Mouse (Mus musculus) A20 (cell line): Measurements from ENCODE around the gene Dmac2.

Experiments used
- DNase-seq: peaks from one replicate; pipeline ENCODE4 v3.0.0-alpha.2; 2011; ENCODE audit warnings: low read depth, low spot score

Gene Dmac2

GRCm38 (mm10) chr7:25615706-25616011, 3.6 kb upstream of the Dmac2 start, which contains the start of gene Erich4:
Gene Erich4 (minus strand): TSS chr7:25615892.
- DNase-seq, result no peak

- no peak for DNase-seq
These were observed 1.6 kb upstream of the Dmac2 start for GRCm38 (mm10) chr7:25617376-25618160.

- no peak for DNase-seq
These were observed 443 bp downstream of the Dmac2 start for GRCm38 (mm10) chr7:25619722-25619991.

DNA sequence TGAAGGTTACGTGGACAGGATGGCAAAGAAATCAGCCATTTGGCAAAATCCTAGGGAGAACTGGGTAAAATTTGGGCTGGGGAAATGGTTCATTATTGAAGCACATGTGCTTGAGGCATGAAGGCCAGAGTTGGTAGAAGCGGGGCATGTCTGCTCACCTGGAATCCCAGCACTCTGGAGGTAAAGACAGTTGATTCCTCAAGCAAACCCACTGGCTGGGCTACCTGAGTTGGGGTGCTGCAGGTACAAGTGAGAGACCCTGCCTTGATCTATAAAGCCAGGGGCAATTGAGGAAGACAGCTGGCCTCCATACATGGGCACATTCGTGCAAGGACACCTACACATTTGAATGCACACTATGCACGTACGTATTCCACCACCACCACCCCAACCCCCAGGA, 887 bp downstream of the Dmac2 start:
- DNase-seq, result no peak

- no peak for DNase-seq
These were observed 1.5 kb downstream of the Dmac2 start for GRCm38 (mm10) chr7:25620751-25621150.

GRCm38 (mm10) chr7:25623857-25624370, 4.7 kb downstream of the Dmac2 start:
- no peak for DNase-seq

GRCm38 (mm10) chr7:25624851-25625250, 5.6 kb downstream of the Dmac2 start:
- no peak for DNase-seq

GRCm38 (mm10) chr7:25625594-25626250, 6.5 kb downstream of the Dmac2 start:
- peak; percentile 66 for DNase-seq

- no peak for DNase-seq
These were observed 7.6 kb downstream of the Dmac2 start, which contains the start of gene B3gnt8 for GRCm38 (mm10) chr7:25626509-25627430. Gene B3gnt8 (plus strand): TSS chr7:25626654.

GRCm38 (mm10) chr7:25627431-25628322, 8.5 kb downstream of the Dmac2 start:
- DNase-seq, result no peak

- DNase-seq, result no peak
These were observed 9.1 kb downstream of the Dmac2 start for GRCm38 (mm10) chr7:25628323-25628620.

DNA sequence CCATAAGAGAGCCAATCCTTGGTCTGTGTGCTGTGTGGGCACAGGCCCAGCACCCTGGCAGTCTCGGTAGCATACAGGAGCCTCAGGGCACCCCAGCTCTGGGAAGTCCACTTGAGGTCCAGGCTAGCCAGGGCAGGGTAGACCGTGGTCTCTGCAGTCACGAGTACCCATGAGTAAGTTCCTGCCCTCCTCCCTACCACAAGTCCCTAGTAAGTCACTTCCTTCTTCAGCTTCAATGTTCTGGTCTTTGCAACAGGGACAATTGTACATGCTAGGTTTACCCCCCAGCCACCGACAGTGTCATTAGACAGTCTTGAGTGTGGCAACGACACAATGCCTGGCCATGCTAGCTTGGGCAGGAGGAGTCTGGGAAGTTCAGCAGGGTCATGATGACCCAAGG, 13.5 kb downstream of the Dmac2 start:
- DNase-seq, result no peak

DNA sequence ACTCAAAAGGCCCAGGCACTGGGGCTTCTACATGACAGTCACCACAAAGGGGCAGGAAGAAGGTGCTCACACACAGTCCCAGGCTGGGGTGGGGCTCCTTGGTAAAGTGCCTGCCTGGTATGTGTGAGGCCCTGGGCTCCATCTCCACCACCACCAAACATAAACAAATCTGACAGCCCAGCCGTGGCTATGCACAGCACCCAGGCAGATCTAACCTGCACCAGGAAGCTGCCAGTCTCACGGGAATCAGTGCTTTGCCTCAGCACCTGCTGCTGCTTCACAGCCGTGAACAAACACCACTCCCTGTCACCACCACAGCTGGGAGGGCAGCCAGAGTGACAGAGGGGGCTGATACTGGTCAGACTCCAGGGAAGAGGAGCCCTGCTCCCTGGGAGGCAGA, 17.2 kb downstream of the Dmac2 start:
- peak; percentile 80 for DNase-seq

DNA sequence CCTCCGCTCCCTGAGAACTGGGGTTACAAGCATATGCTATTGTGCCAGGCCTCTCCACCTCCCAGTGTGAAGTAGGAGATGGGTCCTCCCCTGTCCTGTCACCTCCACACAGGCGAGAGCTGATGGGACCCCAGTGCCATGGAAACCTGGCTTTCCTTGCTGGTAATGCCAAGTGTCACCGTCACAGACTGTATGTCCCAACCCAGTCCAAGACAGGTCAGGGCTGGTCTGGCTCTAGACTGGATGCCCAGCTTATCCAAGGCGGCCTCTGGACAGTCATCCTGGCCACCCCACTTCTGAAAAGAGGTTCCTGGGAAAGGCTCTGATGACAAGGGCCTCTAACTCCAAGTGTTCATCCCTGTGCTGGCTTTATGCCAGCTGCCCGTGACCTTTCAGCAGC, 17.9 kb downstream of the Dmac2 start:
- DNase-seq, result no peak

DNA sequence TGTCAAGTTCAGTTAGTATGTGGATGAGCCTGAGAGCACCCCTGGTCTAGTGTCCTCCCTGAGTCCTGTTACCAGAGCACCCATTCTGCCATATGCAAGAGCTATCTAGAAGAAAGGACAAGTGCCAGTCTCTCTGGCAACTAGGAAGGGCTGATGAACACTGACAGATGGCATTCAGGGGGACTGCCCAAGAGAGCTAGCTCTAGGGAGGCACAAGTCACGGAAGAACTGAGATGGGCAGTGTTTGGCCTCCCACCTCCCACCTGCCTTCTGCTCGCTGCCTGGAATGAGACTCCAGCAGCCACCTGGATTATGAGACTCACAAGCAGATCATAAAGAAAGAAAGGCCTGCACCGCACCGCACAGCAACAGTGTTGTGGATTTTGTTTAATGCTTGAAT, 20.5 kb downstream of the Dmac2 start:
- no peak for DNase-seq

- DNase-seq, result no peak
These were observed 24.9 kb downstream of the Dmac2 start for GRCm38 (mm10) chr7:25644136-25644535.

DNA sequence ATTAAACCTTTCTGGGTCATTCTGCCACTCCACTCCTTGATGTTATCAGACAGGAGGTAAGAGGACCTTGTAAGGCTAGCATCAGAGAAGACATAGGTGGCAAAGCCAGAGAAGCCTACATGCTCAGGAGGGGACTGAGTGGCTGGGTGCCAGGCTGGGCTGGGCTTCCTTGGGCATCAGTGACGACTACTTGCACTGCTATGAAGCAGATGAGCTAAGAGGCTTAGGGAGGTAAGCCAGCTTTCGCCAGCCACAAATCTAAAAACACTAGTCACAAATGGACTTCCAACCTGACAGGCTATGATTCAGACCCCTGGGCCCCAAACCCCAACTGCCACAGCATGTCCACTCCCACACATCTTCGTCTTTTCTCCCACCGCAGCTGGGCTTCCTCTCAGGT, 25.4 kb downstream of the Dmac2 start:
- no peak for DNase-seq

- no peak for DNase-seq
These were observed 25.9 kb downstream of the Dmac2 start for GRCm38 (mm10) chr7:25645074-25645473.

GRCm38 (mm10) chr7:25647574-25648123, 28.4 kb downstream of the Dmac2 start:
- DNase-seq, result peak; percentile 93

DNA sequence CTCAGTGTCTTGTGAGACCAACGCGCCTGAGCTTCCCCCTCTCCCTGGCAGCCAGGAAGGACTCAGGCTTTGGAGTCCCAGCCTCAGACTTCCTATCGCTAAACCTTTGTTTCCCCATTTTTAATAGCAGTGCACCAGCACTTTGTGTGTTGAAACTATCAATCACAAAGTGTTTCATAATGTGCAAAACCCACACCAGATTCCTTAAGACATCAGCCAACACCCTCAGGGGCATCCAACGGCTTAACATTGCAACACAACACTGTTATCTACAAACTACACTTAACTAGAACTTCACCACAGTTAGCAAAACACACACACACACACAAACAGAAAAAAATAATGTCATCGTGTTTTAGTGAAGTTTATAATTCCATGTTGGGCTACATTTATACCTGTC, 30.6 kb downstream of the Dmac2 start:
- no peak for DNase-seq

GRCm38 (mm10) chr7:25651281-25651680, 32.1 kb downstream of the Dmac2 start:
- peak; percentile 87 for DNase-seq
